Mouse (Mus musculus) MEL (cell line): ENCODE results near the gene Aff3. TPM values are rescaled to one million over a fixed set of nuclear protein-coding genes. Genes with fewer than 3 reads are reported as not detected.

Source experiments
- DNase-seq: peaks from one replicate; pipeline ENCODE4 v3.0.0; 2011; ENCODE audit warnings: low read depth, low spot score
- H3K27ac ChIP-seq: 2 replicates; pipeline ENCODE4 v1.5.1; 2012; ENCODE audit warnings: low read depth, mild to moderate bottlenecking, control low read depth, low read length, moderate library complexity; ENCODE audit not compliant: control insufficient read depth
- H3K27me3 ChIP-seq, 2 experiments: fragments of 150-350 bp in 1 of 2; sonication (generic) in 1 of 2; 2 replicates each; pipeline ENCODE4 v1.6.1; 2012; ENCODE audit warnings: low read length in 2 of 2, mild to moderate bottlenecking in 2 of 2, improper control_type of control experiment in 1 of 2, moderate library complexity in 1 of 2; ENCODE audit not compliant: insufficient read depth in 2 of 2, control insufficient read depth in 1 of 2
- H3K36me3 ChIP-seq, 2 experiments: 2 replicates each; pipeline ENCODE4 v1.6.1; 2012 to 2014; ENCODE audit warnings: low read length in 2 of 2, improper control_type of control experiment in 1 of 2, inconsistent platforms in 1 of 2, mild to moderate bottlenecking in 1 of 2; ENCODE audit not compliant: insufficient read depth in 2 of 2, control insufficient read depth in 1 of 2
- H3K4me1 ChIP-seq, 2 experiments: fragments of 150-350 bp in 1 of 2; sonication (generic) in 1 of 2; 2 replicates each; pipeline ENCODE4 v1.6.1; 2012; ENCODE audit warnings: low read length in 2 of 2, improper control_type of control experiment in 1 of 2, mild to moderate bottlenecking in 1 of 2; ENCODE audit not compliant: insufficient read depth in 2 of 2, control insufficient read depth in 1 of 2
- H3K4me3 ChIP-seq, 2 experiments: fragments of 150-350 bp in 1 of 2; sonication (generic) in 1 of 2; 2 replicates each; pipeline ENCODE4 v1.5.1; 2012; ENCODE audit warnings: low read depth in 2 of 2, low read length in 2 of 2, mild to moderate bottlenecking in 2 of 2, moderate library complexity in 2 of 2, control low read depth in 1 of 2, improper control_type of control experiment in 1 of 2; ENCODE audit not compliant: control insufficient read depth in 1 of 2, insufficient read depth in 1 of 2
- H3K79me2 ChIP-seq: 2 replicates; pipeline ENCODE4 v1.6.1; 2012; ENCODE audit warnings: mild to moderate bottlenecking, low read length, moderate library complexity; ENCODE audit not compliant: control insufficient read depth, poor library complexity, insufficient read depth
- H3K9ac ChIP-seq: 2 replicates; pipeline ENCODE4 v1.6.1; 2012; ENCODE audit warnings: low read depth, mild to moderate bottlenecking, control low read depth, low read length, moderate library complexity; ENCODE audit not compliant: control insufficient read depth, poor library complexity, severe bottlenecking
- H3K9me3 ChIP-seq: fragments of 150-350 bp; sonication (generic); replicated peaks from 2 replicates; pipeline ENCODE4 v1.6.1; 2012; ENCODE audit warnings: mild to moderate bottlenecking, low read length, improper control_type of control experiment, moderate library complexity; ENCODE audit not compliant: insufficient read depth
- BHLHE40 ChIP-seq: IDR thresholded peaks from 2 replicates; pipeline ENCODE4 v1.6.1; 2012; ENCODE audit warnings: low read depth, mild to moderate bottlenecking, inconsistent platforms, low read length, improper control_type of control experiment, borderline replicate concordance
- CHD1 ChIP-seq: IDR thresholded peaks from 2 replicates; pipeline ENCODE4 v1.6.1; 2012; ENCODE audit warnings: low read depth, mild to moderate bottlenecking, inconsistent platforms, low read length, improper control_type of control experiment
- E2F4 ChIP-seq: IDR thresholded peaks from 2 replicates; pipeline ENCODE4 v1.6.1; 2011; ENCODE audit warnings: low read depth, low read length, improper control_type of control experiment, borderline replicate concordance
- ELF1 ChIP-seq: IDR thresholded peaks from 2 replicates; pipeline ENCODE4 v1.6.1; 2014; ENCODE audit warnings: low read depth, mild to moderate bottlenecking, inconsistent platforms, low read length, improper control_type of control experiment, moderate library complexity
- ETS1 ChIP-seq: IDR thresholded peaks from 2 replicates; pipeline ENCODE4 v1.6.1; 2012; ENCODE audit warnings: low read depth, mild to moderate bottlenecking, inconsistent platforms, low read length, improper control_type of control experiment, moderate library complexity
- GATA1 ChIP-seq: IDR thresholded peaks from 2 replicates; pipeline ENCODE4 v1.6.1; 2011; ENCODE audit warnings: low read depth, low read length, improper control_type of control experiment
- HCFC1 ChIP-seq: IDR thresholded peaks from 2 replicates; pipeline ENCODE4 v1.6.1; 2012; ENCODE audit warnings: low read depth, mild to moderate bottlenecking, inconsistent platforms, low read length, improper control_type of control experiment, moderate library complexity
- KAT2A ChIP-seq: conservative IDR thresholded peaks from 2 replicates; pipeline ENCODE4 v1.6.1; 2012; ENCODE audit warnings: low read depth, low read length, improper control_type of control experiment, inconsistent platforms
- MAX ChIP-seq: IDR thresholded peaks from 2 replicates; pipeline ENCODE4 v1.6.1; 2011; ENCODE audit warnings: low read length, improper control_type of control experiment
- MXI1 ChIP-seq: IDR thresholded peaks from 2 replicates; pipeline ENCODE4 v1.6.1; 2011; ENCODE audit warnings: mild to moderate bottlenecking, low read depth, low read length, improper control_type of control experiment
- MYC ChIP-seq: IDR thresholded peaks from 2 replicates; pipeline ENCODE4 v1.6.1; 2011; ENCODE audit warnings: low read depth, mild to moderate bottlenecking, low read length, improper control_type of control experiment, moderate library complexity
- NELFE ChIP-seq: IDR thresholded peaks from 2 replicates; pipeline ENCODE4 v1.6.1; 2011; ENCODE audit warnings: low read depth, low read length, improper control_type of control experiment
- POLR2A ChIP-seq, 2 experiments: IDR thresholded peaks; 2 replicates each; pipeline ENCODE4 v1.6.1; 2011 to 2012; ENCODE audit warnings: low read length in 2 of 2, mild to moderate bottlenecking in 2 of 2, control low read depth in 1 of 2, improper control_type of control experiment in 1 of 2, low read depth in 1 of 2, moderate library complexity in 1 of 2; ENCODE audit not compliant: control insufficient read depth in 1 of 2, insufficient read depth in 1 of 2, poor library complexity in 1 of 2
- POLR2AphosphoS2 ChIP-seq: IDR thresholded peaks from 2 replicates; pipeline ENCODE4 v1.6.1; 2011; ENCODE audit warnings: low read length, improper control_type of control experiment
- RCOR1 ChIP-seq: IDR thresholded peaks from 2 replicates; pipeline ENCODE4 v1.6.1; 2012; ENCODE audit warnings: low read depth, mild to moderate bottlenecking, inconsistent platforms, low read length, improper control_type of control experiment
- SIN3A ChIP-seq: IDR thresholded peaks from 2 replicates; pipeline ENCODE4 v1.6.1; 2012; ENCODE audit warnings: low read length, improper control_type of control experiment, inconsistent platforms
- TAL1 ChIP-seq: IDR thresholded peaks from 2 replicates; pipeline ENCODE4 v1.6.1; 2012; ENCODE audit warnings: mild to moderate bottlenecking, inconsistent platforms, low read length, moderate library complexity, mixed read lengths
- TBP ChIP-seq: IDR thresholded peaks from 2 replicates; pipeline ENCODE4 v1.8.0; 2011; ENCODE audit warnings: low read depth, low read length, improper control_type of control experiment
- USF1 ChIP-seq: IDR thresholded peaks from 2 replicates; pipeline ENCODE4 v1.6.1; 2014; ENCODE audit warnings: low read depth, mild to moderate bottlenecking, inconsistent platforms, low read length, improper control_type of control experiment, moderate library complexity
- USF2 ChIP-seq, 2 experiments: IDR thresholded peaks; 2 replicates each; pipeline ENCODE4 v1.6.1; 2011 to 2012; ENCODE audit warnings: improper control_type of control experiment in 2 of 2, low read length in 2 of 2, borderline replicate concordance in 1 of 2, inconsistent platforms in 1 of 2, low read depth in 1 of 2, mild to moderate bottlenecking in 1 of 2; ENCODE audit not compliant: insufficient read depth in 1 of 2
- ZMIZ1 ChIP-seq: IDR thresholded peaks from 2 replicates; pipeline ENCODE4 v1.6.1; 2012; ENCODE audit warnings: low read depth, mild to moderate bottlenecking, inconsistent platforms, low read length, improper control_type of control experiment, moderate library complexity
- ZNF384 ChIP-seq: IDR thresholded peaks from 2 replicates; pipeline ENCODE4 v1.6.1; 2012; ENCODE audit warnings: low read depth, mild to moderate bottlenecking, inconsistent platforms, low read length, improper control_type of control experiment
- polyA plus RNA-seq, 2 experiments: library from polyadenylated mRNA; stranded (reverse) in 1 of 2; unstranded in 1 of 2; fragments of >175 nt in 1 of 2; fragments of >200 nt in 1 of 2; gene quantifications; 2 replicates each; pipeline versions ENCODE4 v1.2.1 to v1.2.4; 2012; ENCODE audit warnings: low replicate concordance in 2 of 2, low read depth in 1 of 2; ENCODE audit not compliant: insufficient read length in 2 of 2, insufficient read depth in 1 of 2, missing spikeins in 1 of 2
- total RNA-seq: library from RNA; depleted of rRNA; stranded (reverse); fragments of 300-350 nt; gene quantifications from 2 replicates; pipeline ENCODE4 v1.2.3, GENCODE M21; 2012

Aff3 gene
- total and polyA plus RNA-seq, 3 experiments: 18.5 to 41.1 (median 25.4) TPM

DNA sequence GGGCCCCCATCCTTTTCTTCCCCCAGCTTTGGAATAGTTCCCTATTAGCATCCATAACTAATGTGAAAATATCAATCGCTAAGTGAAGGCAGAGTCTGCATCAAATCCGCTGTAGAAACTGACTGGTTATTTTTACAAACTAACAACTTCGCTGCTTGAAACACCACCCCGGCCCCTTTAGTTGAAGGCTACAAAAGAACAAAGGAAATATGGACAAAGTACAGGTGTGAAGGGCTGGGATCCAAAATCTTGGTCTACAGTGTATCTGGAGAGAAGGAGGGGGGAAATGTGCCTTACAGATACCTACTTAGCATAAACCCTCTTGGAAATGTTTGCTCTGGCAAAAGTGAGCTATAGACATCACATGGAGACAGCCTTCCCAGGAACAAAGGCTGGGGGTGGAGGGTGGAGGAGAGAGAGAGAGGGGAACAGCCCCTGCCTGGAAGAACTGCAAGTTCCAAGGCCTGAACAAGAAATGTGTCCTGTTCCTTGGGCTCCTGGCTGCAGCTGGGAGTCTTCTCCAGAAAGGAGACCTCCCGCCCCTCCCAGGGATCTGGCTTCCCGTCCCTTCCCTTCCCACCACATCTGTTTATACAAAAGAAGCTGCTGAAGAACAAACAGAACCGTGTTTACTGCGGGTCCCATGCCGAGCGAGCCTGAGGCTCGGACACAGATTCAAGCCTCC lies 35.7 kb downstream of the Aff3 start:
- peaks cover 21 to 25% of the 10 kb centered on the region in 2 experiments for H3K4me1 ChIP-seq
- no peaks in the 10 kb centered on the region for H3K9me3 ChIP-seq
- no peak overlapping the region for H3K9ac ChIP-seq
- H3K27me3 ChIP-seq: no peaks in the 10 kb centered on the region
- peaks cover 10 to 21% of the 10 kb centered on the region in 2 experiments for H3K36me3 ChIP-seq
- H3K79me2 ChIP-seq: peaks cover 2% of the 10 kb centered on the region; the same call in 1 of the 2 replicates
- no peak for DNase-seq
- H3K4me3 ChIP-seq: no peak overlapping the region
- no peak overlapping the region for H3K27ac ChIP-seq
- no peak for TF ChIP-seq BHLHE40
- no peak for TF ChIP-seq ZMIZ1
- TF ChIP-seq GATA1: no peak
- TF ChIP-seq TBP: no peak
- no peak for TF ChIP-seq SIN3A
- no peak for TF ChIP-seq POLR2AphosphoS2
- TF ChIP-seq HCFC1: no peak
- no peak for TF ChIP-seq MAX
- TF ChIP-seq ELF1: no peak
- TF ChIP-seq ETS1: no peak
- TF ChIP-seq KAT2A: no peak
- no peak for TF ChIP-seq MYC
- TF ChIP-seq NELFE: no peak
- TF ChIP-seq MXI1: no peak
- no peak for TF ChIP-seq E2F4

GRCm38 (mm10) chr1:38628426-38628825 lies 36.3 kb downstream of the Aff3 start:
- TF ChIP-seq NELFE (no peak), MXI1 (no peak), CHD1 (no peak), ETS1 (no peak), USF1 (no peak), POLR2AphosphoS2 (no peak), POLR2A (IDR thresholded peaks at IDR 0.05; ENCODE audit: control insufficient read depth in 1 of 2, insufficient read depth in 1 of 2, low read depth in 1 of 2, low read length in 2 of 2, poor library complexity in 1 of 2) (no peak), USF2 (IDR thresholded peaks at IDR 0.05; ENCODE audit: borderline replicate concordance in 1 of 2, insufficient read depth in 1 of 2, low read depth in 1 of 2, low read length in 2 of 2) (no peak), RCOR1 (no peak), TAL1 (no peak), HCFC1 (no peak), ZNF384 (no peak), ELF1 (no peak)
- Histone ChIP-seq H3K9ac (no peak overlapping the region), H3K27me3 (no peaks in the 10 kb centered on the region)

More at GRCm38 (mm10) chr1:38628426-38628825, 36.3 kb downstream of the Aff3 start:
- Histone ChIP-seq H3K4me1 (peaks cover 15 to 20% of the 10 kb centered on the region in 2 experiments), H3K79me2 (peaks cover 2% of the 10 kb centered on the region; the same call in 1 of the 2 replicates), H3K4me3 (no peak overlapping the region), H3K27ac (no peak overlapping the region), H3K36me3 (peaks cover 10 to 17% of the 10 kb centered on the region in 2 experiments), H3K9me3 (no peaks in the 10 kb centered on the region)
- DNase-seq: no peak
